Mouse (Mus musculus) ES-Bruce4 (cell line): ENCODE results near the gene Lama4. TPM values are rescaled to one million over a fixed set of nuclear protein-coding genes. Genes with fewer than 3 reads are reported as not detected.

Source experiments
- H3K27ac ChIP-seq: 2 replicates; pipeline ENCODE4 v1.5.1; 2012; ENCODE audit warnings: low read length, inconsistent platforms; ENCODE audit not compliant: insufficient read depth
- H3K27me3 ChIP-seq: 2 replicates; pipeline ENCODE4 v1.6.1; 2012; ENCODE audit warnings: mild to moderate bottlenecking, low read length, inconsistent platforms; ENCODE audit not compliant: control insufficient read depth, poor library complexity, insufficient read depth, severe bottlenecking
- H3K36me3 ChIP-seq: 2 replicates; pipeline ENCODE4 v1.6.1; 2012; ENCODE audit warnings: inconsistent platforms, mild to moderate bottlenecking, low read length, moderate library complexity; ENCODE audit not compliant: control insufficient read depth, poor library complexity, insufficient read depth, severe bottlenecking
- H3K4me1 ChIP-seq: one replicate; pipeline ENCODE4 v1.8.1; 2011; ENCODE audit warnings: low read length; ENCODE audit not compliant: control insufficient read depth, insufficient read depth
- H3K4me3 ChIP-seq: 2 replicates; pipeline ENCODE4 v1.5.1; 2011; ENCODE audit warnings: low read depth, mild to moderate bottlenecking, low read length
- H3K9ac ChIP-seq: 2 replicates; pipeline ENCODE4 v1.6.1; 2012; ENCODE audit warnings: low read depth, mild to moderate bottlenecking, inconsistent platforms; ENCODE audit not compliant: poor library complexity, severe bottlenecking
- H3K9me3 ChIP-seq: replicated peaks from 2 replicates; pipeline ENCODE4 v1.6.1; 2012; ENCODE audit warnings: mild to moderate bottlenecking, low read length, inconsistent platforms; ENCODE audit not compliant: control insufficient read depth, poor library complexity, insufficient read depth, severe bottlenecking
- CTCF ChIP-seq: IDR thresholded peaks from one replicate; pipeline ENCODE4 v1.8.1; 2011; ENCODE audit warnings: low read depth, low read length
- EP300 ChIP-seq: IDR thresholded peaks from 2 replicates; pipeline ENCODE4 v1.6.1; 2011; ENCODE audit warnings: low read depth, low read length; ENCODE audit not compliant: insufficient read depth
- POLR2A ChIP-seq: IDR thresholded peaks from one replicate; pipeline ENCODE4 v1.8.1; 2011; ENCODE audit warnings: low read length; ENCODE audit not compliant: insufficient read depth
- polyA plus RNA-seq: library from polyadenylated mRNA; stranded (reverse); fragments of >200 nt; gene quantifications from 2 replicates; pipeline ENCODE4 v1.2.4, GENCODE M21; 2011; ENCODE audit warnings: low read depth; ENCODE audit not compliant: missing spikeins, insufficient read depth, insufficient read length

Gene Lama4
- polyA plus RNA-seq: 1.7 and 1.9 TPM in 2 replicates

DNA sequence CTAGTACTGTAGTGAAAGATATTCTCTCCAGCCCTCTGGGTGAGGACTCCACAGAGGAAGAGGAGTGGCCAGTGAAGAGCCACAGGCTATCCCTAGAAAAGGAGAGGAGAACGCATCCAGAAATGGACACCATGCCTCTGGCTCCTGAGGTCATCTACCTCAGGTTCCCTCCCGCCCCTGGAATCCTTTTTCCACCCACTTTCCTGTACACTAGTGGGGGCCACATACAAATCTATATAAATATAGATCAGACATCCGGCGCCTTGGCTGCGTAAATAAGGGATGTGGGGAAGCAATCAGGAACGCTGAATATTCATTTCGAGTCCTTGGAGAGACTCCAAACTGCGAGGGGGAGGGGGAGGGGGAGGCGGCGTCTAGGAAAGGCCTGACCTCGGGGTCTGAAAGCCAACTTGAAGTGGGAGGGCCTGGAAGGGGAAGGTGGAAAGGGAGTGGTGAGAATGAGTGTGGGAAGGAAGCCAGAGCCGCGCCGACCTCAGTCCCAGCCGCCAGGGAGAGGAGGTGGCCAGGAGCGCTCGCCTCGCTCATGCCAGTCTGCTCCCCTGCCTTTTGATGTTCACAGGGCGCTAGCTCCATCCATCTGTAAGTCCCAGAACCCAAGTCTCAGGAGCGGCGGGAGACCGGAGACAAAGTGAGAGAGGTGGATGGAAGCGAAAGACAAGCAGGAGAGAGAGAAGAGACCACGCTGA lies at the start of gene Lama4:
TSS of gene Lama4 (plus strand) at position 441 of the 707 bp plus-strand sequence.
- H3K4me1 ChIP-seq: no peaks in the 10 kb centered on the region
- no peaks in the 10 kb centered on the region for H3K9me3 ChIP-seq
- H3K9ac ChIP-seq: no peak within 1 kb of the TSS
- peak within 1 kb of the TSS; percentile 52 for H3K4me3 ChIP-seq
- H3K36me3 ChIP-seq: no peaks in the 10 kb centered on the region
- H3K27me3 ChIP-seq: no peaks in the 10 kb centered on the region
- TF ChIP-seq EP300 (no peak), POLR2A (no peak), CTCF (no peak)
- no peak within 1 kb of the TSS for H3K27ac ChIP-seq

DNA sequence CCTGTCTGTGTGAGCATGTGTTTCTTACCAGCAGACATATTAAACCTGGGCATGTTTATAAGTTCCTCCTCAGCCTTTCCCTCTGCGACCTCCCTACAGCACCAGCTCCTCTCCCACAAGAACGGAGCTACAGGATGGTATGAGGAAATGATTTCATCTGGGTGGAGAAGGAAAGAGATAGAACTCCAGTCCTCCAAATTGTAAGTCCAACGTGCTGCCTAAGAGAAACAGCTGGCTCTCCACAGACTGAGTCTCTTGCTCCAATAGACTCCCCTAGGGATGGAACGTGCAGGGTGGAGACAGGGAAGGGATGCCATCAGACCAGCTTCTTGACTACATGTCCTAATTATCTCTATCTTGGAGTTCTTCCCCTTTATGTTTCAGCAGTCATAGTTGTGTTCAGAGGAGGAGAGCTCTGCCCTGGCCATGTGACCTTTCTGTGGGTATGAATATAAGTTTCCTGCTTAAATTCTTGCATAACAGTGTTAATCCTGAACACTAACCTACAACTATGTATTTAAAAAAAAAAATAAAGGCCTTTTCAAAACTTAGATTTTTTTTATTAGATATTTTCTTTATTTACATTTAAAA lies 49.2 kb upstream of the Lama4 start:
- Histone ChIP-seq H3K4me1 (no peaks in the 10 kb centered on the region), H3K27ac (no peak overlapping the region), H3K36me3 (no peaks in the 10 kb centered on the region), H3K9ac (no peak overlapping the region), H3K9me3 (peaks cover 10% of the 10 kb centered on the region; the same call in 1 of the 2 replicates), H3K27me3 (no peaks in the 10 kb centered on the region), H3K4me3 (no peak overlapping the region)
- TF ChIP-seq CTCF (no peak), POLR2A (no peak), EP300 (no peak)

DNA sequence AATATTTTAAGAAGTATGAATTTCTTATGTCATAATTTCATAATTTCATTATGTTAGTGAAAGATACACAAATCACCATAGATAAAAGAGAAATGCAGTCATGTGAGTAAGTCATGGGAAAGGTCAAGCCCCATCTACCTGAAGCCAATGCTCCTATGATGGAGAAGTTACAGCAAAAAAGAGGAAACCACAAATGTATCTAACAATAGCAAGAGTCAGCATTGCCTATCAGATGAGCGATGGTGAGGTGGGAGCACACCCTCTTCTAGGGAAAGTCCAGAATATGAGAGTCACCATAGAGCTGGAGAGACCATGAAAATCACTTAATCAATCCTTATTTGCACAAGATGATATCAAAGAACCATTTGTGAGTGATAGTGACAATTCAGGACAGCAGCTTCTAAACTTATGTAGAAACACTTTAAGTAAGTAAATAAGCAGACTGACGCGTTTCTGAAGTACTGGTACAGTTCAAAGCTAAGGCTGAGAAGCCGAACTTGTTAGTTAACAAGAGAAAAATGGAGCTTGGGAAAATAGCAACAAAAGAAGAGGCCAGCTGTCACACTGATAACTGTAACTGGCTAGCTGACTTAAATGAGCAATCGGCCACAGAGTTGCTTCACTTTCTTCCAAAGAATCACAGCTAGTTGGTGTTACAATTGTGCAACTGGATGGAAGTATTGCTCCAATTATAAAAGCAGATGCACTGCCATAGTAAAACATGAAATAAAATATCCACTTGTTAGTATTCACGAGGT lies 36.2 kb upstream of the Lama4 start:
- no peak overlapping the region for H3K27ac ChIP-seq
- no peak overlapping the region for H3K9ac ChIP-seq
- no peak overlapping the region for H3K4me3 ChIP-seq
- H3K9me3 ChIP-seq: peaks cover 9% of the 10 kb centered on the region
- H3K4me1 ChIP-seq: no peaks in the 10 kb centered on the region
- H3K27me3 ChIP-seq: no peaks in the 10 kb centered on the region
- TF ChIP-seq CTCF (no peak), POLR2A (no peak)
- no peaks in the 10 kb centered on the region for H3K36me3 ChIP-seq

DNA sequence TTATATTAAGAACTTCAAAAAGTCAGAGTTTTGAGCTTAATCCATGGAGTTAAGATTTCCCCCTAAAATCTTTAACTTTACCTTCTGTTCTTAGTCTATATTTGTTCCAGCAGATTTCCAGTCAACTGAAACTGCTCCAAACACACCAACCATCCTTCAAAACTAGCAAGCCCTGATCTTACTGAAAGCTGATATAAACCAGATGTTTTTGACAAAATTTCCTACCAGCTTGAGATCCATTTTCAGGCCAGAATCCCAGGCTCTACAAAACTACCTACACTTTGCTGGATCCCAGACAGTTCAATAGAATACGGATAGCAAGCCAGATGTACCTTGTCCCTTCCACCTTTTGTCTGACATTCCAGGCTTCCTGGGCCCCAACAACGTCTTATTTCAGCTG lies 20.6 kb upstream of the Lama4 start:
- no peaks in the 10 kb centered on the region for H3K9me3 ChIP-seq
- H3K4me3 ChIP-seq: no peak overlapping the region
- H3K36me3 ChIP-seq: no peaks in the 10 kb centered on the region
- TF ChIP-seq EP300 (no peak), CTCF (no peak), POLR2A (no peak)
- H3K27me3 ChIP-seq: no peaks in the 10 kb centered on the region
- H3K4me1 ChIP-seq: no peaks in the 10 kb centered on the region
- H3K27ac ChIP-seq: no peak overlapping the region
- H3K9ac ChIP-seq: no peak overlapping the region

DNA sequence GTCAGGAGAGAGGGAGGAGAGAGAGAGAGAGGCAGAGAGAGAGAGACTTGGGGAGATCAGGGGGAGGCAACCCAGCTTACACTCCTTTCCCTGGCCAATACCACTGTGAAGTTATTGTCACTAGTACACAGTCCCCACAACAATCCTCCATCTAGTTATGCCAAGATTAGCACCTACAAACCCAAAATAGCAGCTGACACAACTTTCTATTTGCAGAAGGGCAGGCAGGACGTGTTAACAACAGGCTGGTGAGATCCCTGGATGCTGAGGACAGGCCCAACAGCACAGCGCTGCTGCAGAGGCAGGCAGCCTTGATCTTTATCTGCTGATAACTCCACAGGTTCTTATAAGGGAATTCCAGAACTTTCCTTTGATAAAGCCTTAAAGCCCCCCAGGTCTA lies 3.4 kb upstream of the Lama4 start:
- Histone ChIP-seq H3K4me3 (no peak overlapping the region), H3K4me1 (no peaks in the 10 kb centered on the region), H3K36me3 (no peaks in the 10 kb centered on the region), H3K9me3 (no peaks in the 10 kb centered on the region; the same call in 1 of the 2 replicates), H3K27ac (no peak overlapping the region), H3K27me3 (no peaks in the 10 kb centered on the region; the same call in 1 of the 2 replicates), H3K9ac (no peak overlapping the region)
- TF ChIP-seq POLR2A (no peak), CTCF (no peak), EP300 (no peak)
